Mouse (Mus musculus) kidney, adult 2 months (tissue): Measurements from ENCODE around the gene Cd200.

Experiments used
- CTCF ChIP-seq: fragments of 200-500 bp; conservative IDR thresholded peaks from 2 replicates; pipeline ENCODE4 v1.5.1; 2011; ENCODE audit warnings: low read depth, mild to moderate bottlenecking, control low read depth, low read length, moderate library complexity, mixed read lengths; ENCODE audit not compliant: insufficient read depth, insufficient read length
- POLR2A ChIP-seq: fragments of 200-500 bp; IDR thresholded peaks from one replicate; pipeline ENCODE4 v1.6.1; 2011; ENCODE audit warnings: low read depth, low read length, control low read depth

DNA sequence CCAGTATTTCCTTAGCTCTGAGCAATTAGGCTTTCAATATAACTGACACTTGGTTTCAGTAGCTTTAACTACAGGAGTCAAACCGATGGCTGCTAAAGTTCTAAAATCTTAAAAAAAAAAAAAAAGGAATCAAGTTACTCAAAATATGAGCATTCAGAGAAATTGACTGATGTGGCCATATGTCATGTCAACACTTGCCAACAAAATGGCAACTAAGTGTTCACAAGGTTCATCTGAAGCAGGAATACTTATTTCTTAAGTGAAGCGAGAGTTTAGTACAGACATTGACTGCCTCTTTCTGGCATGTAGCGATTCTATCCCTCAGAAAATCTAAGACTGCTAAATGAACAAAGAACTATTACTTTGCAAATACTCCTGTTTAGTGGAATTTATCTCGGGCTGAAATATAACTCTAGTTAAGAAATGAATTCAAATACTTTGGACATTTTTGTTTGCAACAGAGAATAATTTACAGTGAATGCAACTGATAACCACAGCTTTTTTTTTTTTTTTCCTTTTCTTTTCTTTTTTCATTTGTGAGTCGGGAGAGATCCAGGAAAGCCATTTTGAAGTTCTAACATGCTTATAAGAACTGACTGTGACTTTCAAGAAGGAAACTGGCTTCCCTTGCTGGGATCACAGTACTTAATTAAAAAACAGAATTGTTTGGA lies 18.4 kb downstream of the Cd200 start:
- TF ChIP-seq CTCF, result no peak
- no peak for TF ChIP-seq POLR2A
